Mouse (Mus musculus): Measurements from ENCODE around the gene Lce1d. TPM values are rescaled to one million over a fixed set of nuclear protein-coding genes. Genes with fewer than 3 reads are reported as not detected.

The Lce1d gene
- total and polyA plus RNA-seq, 2 experiments, result not detected

- no peak overlapping the region for H3K4me3 ChIP-seq (ENCODE audit: insufficient read depth, low read depth, low read length)
- WGBS, result 93% methylated on average over 15 of the region's 15 CpGs
- H3K36me3 ChIP-seq (ENCODE audit: control insufficient read depth, insufficient read depth, low read length), result no peaks in the 10 kb centered on the region
- H3K9ac ChIP-seq (ENCODE audit: low read depth, low read length), result no peak overlapping the region
- TF ChIP-seq POLR2A (IDR thresholded peaks at IDR 0.05; ENCODE audit: extremely low read depth, insufficient read depth, low read length) (no peak), CTCF (IDR thresholded peaks at IDR 0.05; ENCODE audit: low read depth, low read length) (no peak)
- H3K27me3 ChIP-seq (ENCODE audit: control insufficient read depth, insufficient read depth, low read length), result no peaks in the 10 kb centered on the region
- H3K79me2 ChIP-seq (ENCODE audit: control insufficient read depth, insufficient read depth, low read length), result no peaks in the 10 kb centered on the region
- no peak overlapping the region for H3K27ac ChIP-seq (replicated peaks; ENCODE audit: insufficient read depth, low read depth, low read length)
- H3K4me1 ChIP-seq (ENCODE audit: control insufficient read depth, insufficient read depth, low read length), result no peaks in the 10 kb centered on the region
- DNase-seq (ENCODE audit: extremely low read depth, low read depth, low spot score), result no peak
These were observed 47.2 kb downstream of the Lce1d start for GRCm38 (mm10) chr3:92639854-92640253.

GRCm38 (mm10) chr3:92638653-92638991 lies 48.4 kb downstream of the Lce1d start:
- DNase-seq (ENCODE audit: extremely low read depth, low read depth, low spot score), result no peak
- WGBS, result 80% methylated on average over 3 of the region's 3 CpGs
- Histone ChIP-seq H3K4me3 (ENCODE audit: insufficient read depth, low read depth, low read length) (no peak overlapping the region), H3K36me3 (ENCODE audit: control insufficient read depth, insufficient read depth, low read length) (no peaks in the 10 kb centered on the region), H3K9ac (ENCODE audit: low read depth, low read length) (no peak overlapping the region), H3K27me3 (ENCODE audit: control insufficient read depth, insufficient read depth, low read length) (no peaks in the 10 kb centered on the region), H3K79me2 (ENCODE audit: control insufficient read depth, insufficient read depth, low read length) (no peaks in the 10 kb centered on the region), H3K4me1 (ENCODE audit: control insufficient read depth, insufficient read depth, low read length) (no peaks in the 10 kb centered on the region), H3K27ac (replicated peaks; ENCODE audit: insufficient read depth, low read depth, low read length) (no peak overlapping the region)
- TF ChIP-seq CTCF (IDR thresholded peaks at IDR 0.05; ENCODE audit: low read depth, low read length) (no peak), POLR2A (IDR thresholded peaks at IDR 0.05; ENCODE audit: extremely low read depth, insufficient read depth, low read length) (no peak)

- 76% methylated on average over 1 of the region's 1 CpGs for WGBS
- no peaks in the 10 kb centered on the region for H3K27me3 ChIP-seq (ENCODE audit: control insufficient read depth, insufficient read depth, low read length)
- H3K79me2 ChIP-seq (ENCODE audit: control insufficient read depth, insufficient read depth, low read length), result no peaks in the 10 kb centered on the region
- H3K4me3 ChIP-seq (ENCODE audit: insufficient read depth, low read depth, low read length), result no peak overlapping the region
- H3K9ac ChIP-seq (ENCODE audit: low read depth, low read length), result no peak overlapping the region
- no peaks in the 10 kb centered on the region for H3K36me3 ChIP-seq (ENCODE audit: control insufficient read depth, insufficient read depth, low read length)
- H3K4me1 ChIP-seq (ENCODE audit: control insufficient read depth, insufficient read depth, low read length), result no peaks in the 10 kb centered on the region
- H3K27ac ChIP-seq (replicated peaks; ENCODE audit: insufficient read depth, low read depth, low read length), result no peak overlapping the region
- DNase-seq (ENCODE audit: extremely low read depth, low read depth, low spot score), result no peak
- TF ChIP-seq POLR2A (IDR thresholded peaks at IDR 0.05; ENCODE audit: extremely low read depth, insufficient read depth, low read length) (no peak), CTCF (IDR thresholded peaks at IDR 0.05; ENCODE audit: low read depth, low read length) (no peak)
These were observed 49.0 kb downstream of the Lce1d start for GRCm38 (mm10) chr3:92637745-92638652.

Other genes starting within 250 kb of the Lce1d start
- gene Sprr1b, start 248.4 kb downstream of the Lce1d start, total RNA-seq (2014; rRNA removed), result not detected in 2 replicates
- not detected in 2 replicates for gene Sprr1b, start 248.4 kb downstream of the Lce1d start, polyA plus RNA-seq (2012; rRNA removed)
- not detected in 2 replicates for gene Sprr3, start 228.5 kb downstream of the Lce1d start, total RNA-seq (2014; rRNA removed)
- gene Sprr3, start 228.5 kb downstream of the Lce1d start, polyA plus RNA-seq (2012; rRNA removed), result not detected in 2 replicates
- gene Sprr1a, start 201.3 kb downstream of the Lce1d start, total RNA-seq (2014; rRNA removed), result not detected in 2 replicates
- gene Sprr1a, start 201.3 kb downstream of the Lce1d start, polyA plus RNA-seq (2012; rRNA removed), result not detected in 2 replicates
- gene Sprr4, start 186.7 kb downstream of the Lce1d start, total RNA-seq (2014; rRNA removed), result not detected in 2 replicates
- gene Sprr4, start 186.7 kb downstream of the Lce1d start, polyA plus RNA-seq (2012; rRNA removed), result not detected in 2 replicates
- not detected in 2 replicates for gene 2310046K23Rik, start 152.7 kb downstream of the Lce1d start, total RNA-seq (2014; rRNA removed)
- gene 2310046K23Rik, start 152.7 kb downstream of the Lce1d start, polyA plus RNA-seq (2012; rRNA removed), result not detected in 2 replicates
- gene Ivl, start 113.5 kb downstream of the Lce1d start, total RNA-seq (2014; rRNA removed), result not detected in 2 replicates
- gene Ivl, start 113.5 kb downstream of the Lce1d start, polyA plus RNA-seq (2012; rRNA removed), result not detected in 2 replicates
- not detected in 2 replicates for gene Smcp, start 98.2 kb downstream of the Lce1d start, total RNA-seq (2014; rRNA removed)
- gene Smcp, start 98.2 kb downstream of the Lce1d start, polyA plus RNA-seq (2012; rRNA removed), result 0.17 TPM in 1 of 2 replicates, not detected in the other
- not detected in 2 replicates for gene 2210017I01Rik, start 79.7 kb downstream of the Lce1d start, total RNA-seq (2014; rRNA removed)
- gene 2210017I01Rik, start 79.7 kb downstream of the Lce1d start, polyA plus RNA-seq (2012; rRNA removed), result not detected in 2 replicates
- gene Lce6a, start 65.5 kb downstream of the Lce1d start, total RNA-seq (2014; rRNA removed), result not detected in 2 replicates
- not detected in 2 replicates for gene Lce6a, start 65.5 kb downstream of the Lce1d start, polyA plus RNA-seq (2012; rRNA removed)
- not detected in 2 replicates for gene Lce1a1, start 38.9 kb downstream of the Lce1d start, total RNA-seq (2014; rRNA removed)
- not detected in 2 replicates for gene Lce1a1, start 38.9 kb downstream of the Lce1d start, polyA plus RNA-seq (2012; rRNA removed)
- not detected in 2 replicates for gene Lce1b, start 30.3 kb downstream of the Lce1d start, total RNA-seq (2014; rRNA removed)
- gene Lce1b, start 30.3 kb downstream of the Lce1d start, polyA plus RNA-seq (2012; rRNA removed), result not detected in 2 replicates
- not detected in 2 replicates for gene Lce1a2, start 16.9 kb downstream of the Lce1d start, total RNA-seq (2014; rRNA removed)
- not detected in 2 replicates for gene Lce1a2, start 16.9 kb downstream of the Lce1d start, polyA plus RNA-seq (2012; rRNA removed)
- gene Lce1c, start 8.0 kb downstream of the Lce1d start, total RNA-seq (2014; rRNA removed), result not detected in 2 replicates
- not detected in 2 replicates for gene Lce1c, start 8.0 kb downstream of the Lce1d start, polyA plus RNA-seq (2012; rRNA removed)
- gene Lce1e, start 21.9 kb upstream of the Lce1d start, total RNA-seq (2014; rRNA removed), result not detected in 2 replicates
- not detected in 2 replicates for gene Lce1e, start 21.9 kb upstream of the Lce1d start, polyA plus RNA-seq (2012; rRNA removed)
- gene Lce1f, start 33.1 kb upstream of the Lce1d start, total RNA-seq (2014; rRNA removed), result not detected in 2 replicates
- not detected in 2 replicates for gene Lce1f, start 33.1 kb upstream of the Lce1d start, polyA plus RNA-seq (2012; rRNA removed)
- gene Gm38119, start 51.9 kb upstream of the Lce1d start, total RNA-seq (2014; rRNA removed), result not detected in 2 replicates
- gene Gm38119, start 51.9 kb upstream of the Lce1d start, polyA plus RNA-seq (2012; rRNA removed), result not detected in 2 replicates
- not detected in 2 replicates for gene Lce1g, start 65.1 kb upstream of the Lce1d start, total RNA-seq (2014; rRNA removed)
- gene Lce1g, start 65.1 kb upstream of the Lce1d start, polyA plus RNA-seq (2012; rRNA removed), result not detected in 2 replicates
- not detected in 2 replicates for gene Lce1h, start 77.9 kb upstream of the Lce1d start, total RNA-seq (2014; rRNA removed)
- gene Lce1h, start 77.9 kb upstream of the Lce1d start, polyA plus RNA-seq (2012; rRNA removed), result not detected in 2 replicates
- not detected in 2 replicates for gene Lce1i, start 91.7 kb upstream of the Lce1d start, total RNA-seq (2014; rRNA removed)
- gene Lce1i, start 91.7 kb upstream of the Lce1d start, polyA plus RNA-seq (2012; rRNA removed), result not detected in 2 replicates
- gene Lce1j, start 103.3 kb upstream of the Lce1d start, total RNA-seq (2014; rRNA removed), result not detected in 2 replicates
- not detected in 2 replicates for gene Lce1j, start 103.3 kb upstream of the Lce1d start, polyA plus RNA-seq (2012; rRNA removed)
- gene Lce1k, start 120.7 kb upstream of the Lce1d start, total RNA-seq (2014; rRNA removed), result not detected in 2 replicates
- not detected in 2 replicates for gene Lce1k, start 120.7 kb upstream of the Lce1d start, polyA plus RNA-seq (2012; rRNA removed)
- gene Kprp, start 140.0 kb upstream of the Lce1d start, total RNA-seq (2014; rRNA removed), result not detected in 2 replicates
- gene Kprp, start 140.0 kb upstream of the Lce1d start, polyA plus RNA-seq (2012; rRNA removed), result not detected in 2 replicates
- not detected in 2 replicates for gene Lce1l, start 164.1 kb upstream of the Lce1d start, total RNA-seq (2014; rRNA removed)
- not detected in 2 replicates for gene Lce1l, start 164.1 kb upstream of the Lce1d start, polyA plus RNA-seq (2012; rRNA removed)
- not detected in 2 replicates for gene 2310050C09Rik, start 183.0 kb upstream of the Lce1d start, total RNA-seq (2014; rRNA removed)
- gene 2310050C09Rik, start 183.0 kb upstream of the Lce1d start, polyA plus RNA-seq (2012; rRNA removed), result not detected in 2 replicates
- gene Lce3a, start 239.0 kb upstream of the Lce1d start, total RNA-seq (2014; rRNA removed), result not detected in 2 replicates
- not detected in 2 replicates for gene Lce3a, start 239.0 kb upstream of the Lce1d start, polyA plus RNA-seq (2012; rRNA removed)
- not detected in 2 replicates for gene Lce3b, start 245.8 kb upstream of the Lce1d start, total RNA-seq (2014; rRNA removed)
- gene Lce3b, start 245.8 kb upstream of the Lce1d start, polyA plus RNA-seq (2012; rRNA removed), result not detected in 2 replicates

All from liver, adult 2 months (tissue).